Mouse (Mus musculus): ENCODE data around the gene Zfp949. TPM values are rescaled to one million over a fixed set of nuclear protein-coding genes. Genes with fewer than 3 reads are reported as not detected.

The Zfp949 gene
- 10 to 100 TPM in 1 of 2 experiments, 1 to 10 TPM in 1; 7.1 to 10.4 TPM for total RNA-seq (2023)

GRCm38 (mm10) chr9:88547851-88548613 lies at the start of gene Zfp949:
TSS of gene Zfp949 (plus strand) at chr9:88548020.

GRCm38 (mm10) chr9:88580591-88580990 lies 32.8 kb downstream of the Zfp949 start, which contains the start of gene Trim43a:
TSS of gene Trim43a (plus strand) at chr9:88580891.

Other genes with a start within 250 kb of the Zfp949 start
- 10 to 100 TPM; 66.2 to 84.7 TPM for gene Nt5e, start 220.8 kb upstream of the Zfp949 start, total RNA-seq (2023)
- gene Snx14, start 109.1 kb upstream of the Zfp949 start, total RNA-seq (2023) = 10 to 100 TPM; 16.6 to 19.5 TPM
- gene Gm20537, start 91.4 kb upstream of the Zfp949 start, total RNA-seq (2023) = under 1 TPM in 1 of 2 experiments, not detected in 1; 0.77 TPM
- gene Syncrip, start 65.4 kb upstream of the Zfp949 start, total RNA-seq (2023) = 10 to 100 TPM; 55.1 to 64.4 TPM
- gene Trim43a, start 32.9 kb downstream of the Zfp949 start, total RNA-seq (2023) = not detected
- gene Mthfsl, start 172.3 kb downstream of the Zfp949 start, total RNA-seq (2023) = 10 to 100 TPM; 60.0 to 68.2 TPM
- 1 to 10 TPM; 3.7 to 4.9 TPM for gene Bcl2a1d, start 183.9 kb downstream of the Zfp949 start, total RNA-seq (2023)

All from neutrophil, adult 59 days (primary cell).